Comparison of ENCODE assay signal across 39 mouse cellular contexts in the genomic region with DNA sequence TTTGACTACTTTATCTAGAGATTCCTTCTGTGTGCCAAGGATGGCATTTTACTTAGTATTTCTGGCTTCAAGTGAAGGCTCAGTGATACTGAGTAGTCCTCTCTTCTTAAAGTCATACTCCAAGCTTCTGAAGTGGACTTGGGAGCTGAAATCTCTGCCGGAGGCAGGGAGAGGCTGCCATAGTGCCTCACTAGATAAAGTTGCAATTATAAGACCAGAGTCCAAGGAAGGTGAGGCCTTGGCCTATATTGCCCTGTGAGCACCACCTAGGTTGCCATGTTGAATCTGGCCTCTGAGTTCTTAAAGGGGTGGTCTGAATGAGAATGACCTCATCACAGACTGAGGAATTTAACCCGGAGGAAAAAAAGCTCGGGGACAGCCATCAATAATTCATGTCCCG. TPM values are rescaled to one million over a fixed set of nuclear protein-coding genes. Genes with fewer than 3 reads are reported as not detected.
"Had no signal": no experiment of that assay in that cellular context is flagged by ENCODE, and none has a peak within 500 bp of the region (broad histone marks: within the 10 kb centered on the region; RNA-seq: fewer than 3 reads in every experiment).

No protein-coding gene starts in this region.

- H3K4me3 ChIP-seq: heart, embryonic 10.5 days; heart, embryonic 12.5 days; heart, embryonic 13.5 days; heart, embryonic 15.5 days; hindbrain, embryonic 10.5 days; hindbrain, embryonic 12.5 days; hindbrain, embryonic 13.5 days; hindbrain, embryonic 15.5 days; kidney, embryonic 15.5 days; layer of hippocampus, adult 2 months; left cerebral cortex, adult 2 months had no signal

- H3K4me2 ChIP-seq: heart, embryonic 12.5 days; heart, embryonic 13.5 days; heart, embryonic 15.5 days; hindbrain, embryonic 12.5 days; hindbrain, embryonic 13.5 days; hindbrain, embryonic 14.5 days; hindbrain, embryonic 15.5 days; kidney, embryonic 15.5 days had no signal

- H3K4me1 ChIP-seq: heart, embryonic 10.5 days; heart, embryonic 12.5 days; heart, embryonic 13.5 days; heart, embryonic 15.5 days; hindbrain, embryonic 10.5 days; hindbrain, embryonic 12.5 days; hindbrain, embryonic 13.5 days; hindbrain, embryonic 15.5 days had no signal

- H3K27ac ChIP-seq: heart, embryonic 10.5 days; heart, embryonic 13.5 days; heart, embryonic 15.5 days; hindbrain, embryonic 10.5 days; hindbrain, embryonic 12.5 days; hindbrain, embryonic 13.5 days; hindbrain, embryonic 14.5 days; hindbrain, embryonic 15.5 days; hindbrain, postnatal 0 days; kidney, embryonic 15.5 days; kidney, postnatal 0 days; layer of hippocampus, adult 2 months; left cerebral cortex, adult 2 months had no signal

- H3K36me3 ChIP-seq: heart, embryonic 10.5 days; heart, embryonic 12.5 days; heart, embryonic 13.5 days; heart, embryonic 15.5 days; hindbrain, embryonic 10.5 days; hindbrain, embryonic 12.5 days; hindbrain, embryonic 13.5 days; hindbrain, embryonic 15.5 days; kidney, embryonic 15.5 days had no signal

- DNase-seq: heart, postnatal 10 days; heart, postnatal 14 days; heart, postnatal 36 days; heart, postnatal 4 days; kidney, adult 11 months; kidney, adult 18-20 months; kidney, adult 2 months; kidney, adult 8-10 months; kidney, adult 9 months; kidney, postnatal 10 days; kidney, postnatal 14 days; kidney, postnatal 25 days; kidney, postnatal 36 days; kidney, postnatal 4 days; layer of hippocampus, adult 9-11 months; layer of hippocampus, postnatal 36 days had no signal

- H3K9ac ChIP-seq: heart, embryonic 12.5 days; heart, embryonic 13.5 days; heart, embryonic 15.5 days; hindbrain, embryonic 12.5 days; hindbrain, embryonic 13.5 days; hindbrain, embryonic 14.5 days; hindbrain, embryonic 15.5 days; kidney, embryonic 15.5 days had no signal

- H3K27me3 ChIP-seq: heart, embryonic 12.5 days; heart, embryonic 13.5 days; heart, embryonic 15.5 days; hindbrain, embryonic 12.5 days; hindbrain, embryonic 13.5 days; hindbrain, embryonic 15.5 days; kidney, embryonic 15.5 days had no signal

- H3K9me3 ChIP-seq: heart, embryonic 10.5 days; heart, embryonic 12.5 days; heart, embryonic 13.5 days; heart, embryonic 15.5 days; hindbrain, embryonic 10.5 days; hindbrain, embryonic 12.5 days; hindbrain, embryonic 13.5 days; hindbrain, embryonic 15.5 days; kidney, embryonic 15.5 days had no signal

- ATAC-seq: hindbrain, embryonic 16.5 days; hindbrain, postnatal 0 days; inflammation-experienced regulatory T-cells, adult 6 months had no signal

RNA-seq across cellular contexts. Expression of a gene that starts 8.7 kb away (rescaled TPM):
- total RNA-seq: heart, postnatal 10 days; heart, postnatal 36 days; heart, postnatal 4 days; hematopoietic stem cell, adult 5-6 weeks; layer of hippocampus, adult 2 months; layer of hippocampus, adult 8-10 months; layer of hippocampus, postnatal 14 days had no signal
- polyA plus RNA-seq: heart, embryonic 10.5 days; heart, embryonic 12.5 days; heart, embryonic 13.5 days; heart, embryonic 14.5 days; hindbrain, embryonic 10.5 days; hindbrain, embryonic 11.5 days; hindbrain, embryonic 12.5 days; inflammation-experienced regulatory T-cells, adult 6 months; kidney, embryonic 14.5 days; kidney, embryonic 15.5 days; kidney, embryonic 16.5 days; kidney, postnatal 0 days had no signal

RNA-seq across cellular contexts. Expression of a gene that starts 24.4 kb away (rescaled TPM):
- total RNA-seq: hematopoietic stem cell, adult 5-6 weeks had no signal
- polyA plus RNA-seq: heart, embryonic 13.5 days; inflammation-experienced regulatory T-cells, adult 6 months had no signal
